Mouse (Mus musculus): Measurements from ENCODE around the gene Fignl2.

Fignl2 gene

GRCm38 (mm10) chr15:101092829-101093648, 14.7 kb upstream of the Fignl2 start:
- CTCF ChIA-PET, result no interaction called here

- CTCF ChIA-PET, result no interaction called here
These were observed 13.9 kb upstream of the Fignl2 start for GRCm38 (mm10) chr15:101092121-101092828.

- CTCF ChIA-PET, result no interaction called here
These were observed 13.2 kb upstream of the Fignl2 start for GRCm38 (mm10) chr15:101091551-101091950.

- CTCF ChIA-PET, result no interaction called here
These were observed 9.9 kb upstream of the Fignl2 start for GRCm38 (mm10) chr15:101088291-101088690.

GRCm38 (mm10) chr15:101086956-101087355, 8.6 kb upstream of the Fignl2 start:
- CTCF ChIA-PET, result no interaction called here

GRCm38 (mm10) chr15:101086451-101086850, 8.1 kb upstream of the Fignl2 start:
- CTCF ChIA-PET, result no interaction called here

GRCm38 (mm10) chr15:101084499-101084898, 6.1 kb upstream of the Fignl2 start:
- CTCF ChIA-PET, result no interaction called here

GRCm38 (mm10) chr15:101082236-101082635, 3.9 kb upstream of the Fignl2 start:
- CTCF ChIA-PET, result no interaction called here

GRCm38 (mm10) chr15:101081035-101081548, 2.7 kb upstream of the Fignl2 start:
- CTCF ChIA-PET, result no interaction called here

GRCm38 (mm10) chr15:101080031-101080520, 1.7 kb upstream of the Fignl2 start:
- CTCF ChIA-PET, result no interaction called here

- CTCF ChIA-PET, result no interaction called here
These were observed 377 bp upstream of the Fignl2 start for GRCm38 (mm10) chr15:101078731-101079156.

GRCm38 (mm10) chr15:101077001-101077812, 1.2 kb downstream of the Fignl2 start:
- CTCF ChIA-PET, result no interaction called here

GRCm38 (mm10) chr15:101076071-101077000, 2.0 kb downstream of the Fignl2 start:
- CTCF ChIA-PET, result no interaction called here

GRCm38 (mm10) chr15:101075656-101076055, 2.7 kb downstream of the Fignl2 start:
- CTCF ChIA-PET, result no interaction called here

GRCm38 (mm10) chr15:101075150-101075549, 3.2 kb downstream of the Fignl2 start:
- CTCF ChIA-PET, result no interaction called here

- CTCF ChIA-PET, result no interaction called here
These were observed 4.3 kb downstream of the Fignl2 start for GRCm38 (mm10) chr15:101074067-101074466.

- CTCF ChIA-PET, result no interaction called here
These were observed 5.6 kb downstream of the Fignl2 start for GRCm38 (mm10) chr15:101072736-101073135.

GRCm38 (mm10) chr15:101070762-101071161, 7.6 kb downstream of the Fignl2 start:
- CTCF ChIA-PET, result no interaction called here

- CTCF ChIA-PET, result no interaction called here
These were observed 8.7 kb downstream of the Fignl2 start for GRCm38 (mm10) chr15:101069641-101070190.

- CTCF ChIA-PET, result no interaction called here
These were observed 9.7 kb downstream of the Fignl2 start for GRCm38 (mm10) chr15:101068671-101069070.

- CTCF ChIA-PET, result no interaction called here
These were observed 10.3 kb downstream of the Fignl2 start for GRCm38 (mm10) chr15:101068029-101068428.
